15 mouse cellular contexts compared by ENCODE assay signal in the genomic region with DNA sequence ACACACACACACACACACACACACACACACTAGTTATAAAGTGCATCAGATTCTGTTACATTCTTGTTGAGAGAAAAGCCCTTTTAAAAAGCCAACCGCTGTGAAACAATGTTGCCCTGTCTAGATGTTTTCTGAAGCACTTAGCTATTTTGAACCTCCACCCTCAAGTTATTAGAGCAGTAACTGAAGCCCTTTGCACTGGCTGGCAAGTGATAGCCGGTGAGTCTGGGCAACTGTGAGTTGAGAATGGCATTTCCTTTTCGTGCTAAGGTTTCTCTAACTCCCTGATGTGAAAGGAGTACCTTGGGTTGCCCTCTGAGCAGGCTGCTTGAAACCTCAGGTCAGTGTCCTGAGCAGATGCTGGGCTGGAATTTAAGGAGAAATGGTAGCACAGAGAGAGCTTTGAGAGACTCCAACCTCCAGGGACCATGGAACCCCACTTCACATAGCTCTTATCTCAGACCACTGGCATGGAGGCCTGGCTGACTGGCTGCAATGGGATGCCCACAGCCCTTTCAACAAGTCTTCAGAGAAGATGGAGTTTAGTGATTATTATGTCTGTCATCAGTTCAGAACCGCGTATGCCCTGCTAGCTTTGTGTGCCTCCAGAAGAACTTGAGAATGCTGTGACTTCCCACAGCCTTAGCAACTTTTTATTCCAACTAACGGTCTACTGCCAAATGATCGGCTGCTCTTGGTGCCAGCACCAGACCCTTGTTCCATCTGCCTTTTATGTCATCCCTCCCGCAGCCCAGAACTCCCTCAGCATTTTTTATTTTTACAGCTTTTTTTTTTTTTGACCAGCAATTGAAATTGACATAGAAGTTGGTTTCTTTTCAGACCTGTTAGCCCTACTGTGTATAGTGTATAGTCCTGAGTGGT. TPM values are rescaled to one million over a fixed set of nuclear protein-coding genes. Genes with fewer than 3 reads are reported as not detected.
DNase-seq lines count a peak whose midpoint lies in the region; ATAC-seq and TF ChIP-seq lines count a peak whose summit lies in the region.
"Had no signal": no experiment of that assay in that cellular context is flagged by ENCODE, and none has a peak within 500 bp of the region (broad histone marks: within the 10 kb centered on the region; RNA-seq: fewer than 3 reads in every experiment).

No protein-coding gene starts in this region.

- no peak for TF ChIP-seq POLR2A in kidney, adult 2 months (IDR thresholded peaks at IDR 0.05; ENCODE audit: low read depth, low read length)
- no peak for TF ChIP-seq POLR2A in thymus, adult 2 months (IDR thresholded peaks at IDR 0.05; ENCODE audit: control insufficient read depth, extremely low read depth, insufficient read depth, low read length, poor library complexity)

- H3K4me1 ChIP-seq in embryonic facial prominence, embryonic 13.5 days, result peaks cover 15% of the 10 kb centered on the region
- peaks cover 10% of the 10 kb centered on the region; the same call in 1 of the 2 replicates for H3K4me1 ChIP-seq in embryonic facial prominence, embryonic 10.5 days
- H3K4me1 ChIP-seq in kidney, adult 2 months (ENCODE audit: control insufficient read depth, insufficient read depth, low read length), result peaks cover 3% of the 10 kb centered on the region; the same call in 1 of the 2 replicates
- peaks cover 18% of the 10 kb centered on the region for H3K4me1 ChIP-seq in thymus, adult 2 months (replicated peaks; ENCODE audit: control insufficient read depth, insufficient read depth, low read length)

- no peak for TF ChIP-seq CTCF in kidney, adult 2 months (conservative IDR thresholded peaks at IDR 0.05; ENCODE audit: insufficient read depth, insufficient read length, low read depth, low read length)
- TF ChIP-seq CTCF in thymus, adult 2 months (IDR thresholded peaks at IDR 0.05; ENCODE audit: borderline replicate concordance, control insufficient read depth, extremely low read depth, insufficient read depth, low read length, poor library complexity), result no peak

- 77% methylated on average over 8 of the region's 8 CpGs for WGBS in embryonic facial prominence, embryonic 13.5 days
- WGBS in embryonic facial prominence, embryonic 10.5 days, result 77% methylated on average over 8 of the region's 8 CpGs
- WGBS in kidney, adult 2 months, result 62% methylated on average over 8 of the region's 8 CpGs
- 30% methylated on average over 8 of the region's 8 CpGs for WGBS in thymus, adult 2 months

- no peak overlapping the region for H3K4me2 ChIP-seq in embryonic facial prominence, embryonic 13.5 days
- H3K4me2 ChIP-seq: limb, embryonic 13.5 days had no signal

- H3K9me3 ChIP-seq in embryonic facial prominence, embryonic 13.5 days, result no peaks in the 10 kb centered on the region
- H3K9me3 ChIP-seq in embryonic facial prominence, embryonic 10.5 days, result no peaks in the 10 kb centered on the region
- H3K9me3 ChIP-seq: limb, embryonic 13.5 days had no signal

- no peaks in the 10 kb centered on the region for H3K27me3 ChIP-seq in embryonic facial prominence, embryonic 13.5 days
- H3K27me3 ChIP-seq in embryonic facial prominence, embryonic 10.5 days (replicated peaks; ENCODE audit: low read depth, poor library complexity, severe bottlenecking), result no peaks in the 10 kb centered on the region
- H3K27me3 ChIP-seq in kidney, adult 2 months (replicated peaks; ENCODE audit: control insufficient read depth, insufficient read depth, low read length), result no peaks in the 10 kb centered on the region
- H3K27me3 ChIP-seq in thymus, adult 2 months (ENCODE audit: control insufficient read depth, insufficient read depth, low read length), result no peaks in the 10 kb centered on the region
- H3K27me3 ChIP-seq: limb, embryonic 13.5 days had no signal

- no peak for DNase-seq in embryonic facial prominence, embryonic 10.5 days (ENCODE audit: low spot score)
- peak; percentile 47 for DNase-seq in kidney, adult 2 months
- DNase-seq in kidney, adult 18-20 months, result no peak
- DNase-seq in thymus, adult 2 months, result peak; percentile 26
- DNase-seq in thymus, postnatal 0 days (ENCODE audit: low spot score), result no peak
- no peak for DNase-seq in embryo, embryonic 9.5 days (ENCODE audit: extremely low spot score)
- DNase-seq: cerebellum, postnatal 36 days; gastrocnemius, postnatal 10 days; kidney, adult 11 months; right cerebral cortex, postnatal 4 days had no signal

- ATAC-seq in embryonic facial prominence, embryonic 13.5 days (ENCODE audit: insufficient number of reproducible peaks, insufficient read depth, low FRiP score, low TSS enrichment, low read depth), result no peak
- no peak for ATAC-seq in monocyte, adult 5-6 weeks (replicated peaks; ENCODE audit: insufficient number of reproducible peaks, low FRiP score, low TSS enrichment, poor library complexity, severe bottlenecking)

- H3K36me3 ChIP-seq in embryonic facial prominence, embryonic 13.5 days, result no peaks in the 10 kb centered on the region
- H3K36me3 ChIP-seq in embryonic facial prominence, embryonic 10.5 days (replicated peaks), result no peaks in the 10 kb centered on the region
- H3K36me3 ChIP-seq in kidney, adult 2 months (ENCODE audit: control insufficient read depth, insufficient read depth, low read length), result no peaks in the 10 kb centered on the region
- H3K36me3 ChIP-seq in thymus, adult 2 months (ENCODE audit: control insufficient read depth, insufficient read depth, low read length), result no peaks in the 10 kb centered on the region
- H3K36me3 ChIP-seq: limb, embryonic 13.5 days had no signal

- H3K9ac ChIP-seq in embryonic facial prominence, embryonic 13.5 days, result no peak overlapping the region
- H3K9ac ChIP-seq: limb, embryonic 13.5 days had no signal

- peak overlapping the region; percentile 39 for H3K27ac ChIP-seq in embryonic facial prominence, embryonic 13.5 days
- H3K27ac ChIP-seq in embryonic facial prominence, embryonic 10.5 days (replicated peaks), result no peak overlapping the region
- H3K27ac ChIP-seq in kidney, adult 2 months (ENCODE audit: insufficient read depth, low read depth, low read length), result peak overlapping the region; percentile 20
- H3K27ac ChIP-seq in thymus, adult 2 months (ENCODE audit: control insufficient read depth, insufficient read depth, low read length), result peak overlapping the region; percentile 94

- H3K4me3 ChIP-seq in embryonic facial prominence, embryonic 13.5 days, result no peak overlapping the region
- no peak overlapping the region for H3K4me3 ChIP-seq in embryonic facial prominence, embryonic 10.5 days
- peak overlapping the region; percentile 5 for H3K4me3 ChIP-seq in kidney, adult 2 months (ENCODE audit: insufficient read depth, low read depth, low read length)
- H3K4me3 ChIP-seq in thymus, adult 2 months (ENCODE audit: control insufficient read depth, insufficient read depth, low read length), result peak overlapping the region; percentile 43
- H3K4me3 ChIP-seq: erythroblast, embryonic 14.5 days; limb, embryonic 13.5 days had no signal

RNA-seq across cellular contexts. Expression of gene Hsd11b1, which starts 0.6 kb away (rescaled TPM):
- polyA plus RNA-seq in embryonic facial prominence, embryonic 13.5 days (2015; fragmentation: Nextera tagmentation; extraction: Ambion mirVana), result 0.39 and 0.60 TPM in 2 replicates
- polyA plus RNA-seq in embryonic facial prominence, embryonic 10.5 days (2016; fragmentation: Nextera tagmentation; extraction: Ambion mirVana), result 0.41 TPM in 1 of 2 replicates, not detected in the other
- 125 and 136 TPM in 2 replicates for polyA plus RNA-seq in kidney, adult 2 months (2012; rRNA removed)
- polyA plus RNA-seq in thymus, adult 2 months (2012; rRNA removed), result 43.1 and 59.6 TPM in 2 replicates
- polyA plus RNA-seq in thymus, postnatal 0 days (2015; fragmentation: Nextera tagmentation; extraction: Ambion mirVana), result 43.6 and 49.4 TPM in 2 replicates
- total RNA-seq in monocyte, adult 5-6 weeks (2017), result 101 to 156 TPM (median 112 TPM) in 3 replicates
- total RNA-seq: MEL had no signal
- polyA plus RNA-seq: erythroblast, embryonic 14.5 days had no signal

RNA-seq across cellular contexts. Expression of gene G0s2, which starts 9.8 kb away (rescaled TPM):
- polyA plus RNA-seq in embryonic facial prominence, embryonic 13.5 days (2015; fragmentation: Nextera tagmentation; extraction: Ambion mirVana), result 21.8 and 27.8 TPM in 2 replicates
- polyA plus RNA-seq in embryonic facial prominence, embryonic 10.5 days (2016; fragmentation: Nextera tagmentation; extraction: Ambion mirVana), result 7.0 and 7.7 TPM in 2 replicates
- polyA plus RNA-seq in kidney, adult 2 months (2012; rRNA removed), result 175 and 201 TPM in 2 replicates
- 51.0 and 61.6 TPM in 2 replicates for polyA plus RNA-seq in thymus, adult 2 months (2012; rRNA removed)
- 19.9 and 21.3 TPM in 2 replicates for polyA plus RNA-seq in thymus, postnatal 0 days (2015; fragmentation: Nextera tagmentation; extraction: Ambion mirVana)
- total RNA-seq in monocyte, adult 5-6 weeks (2017), result 41.0 to 151 TPM (median 72.9 TPM) in 3 replicates
- total RNA-seq: MEL had no signal

RNA-seq across cellular contexts. Expression of gene Lamb3, which starts 55.8 kb away (rescaled TPM):
- 6.7 and 9.4 TPM in 2 replicates for polyA plus RNA-seq in embryonic facial prominence, embryonic 13.5 days (2015; fragmentation: Nextera tagmentation; extraction: Ambion mirVana)
- 0.31 and 0.66 TPM in 2 replicates for polyA plus RNA-seq in embryonic facial prominence, embryonic 10.5 days (2016; fragmentation: Nextera tagmentation; extraction: Ambion mirVana)
- 2.7 and 4.8 TPM in 2 replicates for polyA plus RNA-seq in kidney, adult 2 months (2012; rRNA removed)
- 27.2 and 27.8 TPM in 2 replicates for polyA plus RNA-seq in thymus, adult 2 months (2012; rRNA removed)
- 21.1 and 22.2 TPM in 2 replicates for polyA plus RNA-seq in thymus, postnatal 0 days (2015; fragmentation: Nextera tagmentation; extraction: Ambion mirVana)
- 2.9 to 28.1 TPM (median 5.6 TPM) in 3 replicates for total RNA-seq in monocyte, adult 5-6 weeks (2017)
- polyA plus RNA-seq: erythroblast, embryonic 14.5 days had no signal

Comparison
In these comparisons a context has a peak if more than half of its experiments do, and no peak if none do; other contexts are left out.
1. DNase-seq: peak in kidney, adult 2 months (single experiment) and thymus, adult 2 months (single experiment); none in embryonic facial prominence, embryonic 10.5 days (single experiment), kidney, adult 18-20 months (single experiment), thymus, postnatal 0 days (single experiment) and embryo, embryonic 9.5 days (single experiment).
2. H3K4me3 ChIP-seq: peak in kidney, adult 2 months (single experiment) and thymus, adult 2 months (single experiment); none in embryonic facial prominence, embryonic 13.5 days (single experiment) and embryonic facial prominence, embryonic 10.5 days (single experiment).
3. RNA of gene Hsd11b1, which starts 0.6 kb away (polyA plus RNA-seq): 125 to 136 TPM in kidney, adult 2 months, 43.1 to 59.6 TPM in thymus, adult 2 months and 43.6 to 49.4 TPM in thymus, postnatal 0 days; 0.39 to 0.60 TPM in embryonic facial prominence, embryonic 13.5 days and 0.41 TPM in embryonic facial prominence, embryonic 10.5 days; every median in the first group is over 10 times any median in the second.